Mouse (Mus musculus): ENCODE data around the gene Nif3l1. TPM values are rescaled to one million over a fixed set of nuclear protein-coding genes. Genes with fewer than 3 reads are reported as not detected.

Nif3l1 gene
- polyA plus RNA-seq, 1 experiment from 2014 or later, result 76.2 TPM

Other genes starting within 250 kb of the Nif3l1 start
- gene Aox4, start 234.8 kb upstream of the Nif3l1 start, polyA plus RNA-seq (2016; fragmentation: Nextera tagmentation; extraction: Ambion mirVana), result not detected in 2 replicates
- 0.05 TPM in 1 of 2 replicates, not detected in the other for gene Aox2, start 166.8 kb upstream of the Nif3l1 start, polyA plus RNA-seq (2016; fragmentation: Nextera tagmentation; extraction: Ambion mirVana)
- gene Bzw1, start 52.3 kb upstream of the Nif3l1 start, polyA plus RNA-seq (2016; fragmentation: Nextera tagmentation; extraction: Ambion mirVana), result 460 and 478 TPM in 2 replicates
- 124 and 127 TPM in 2 replicates for gene Clk1, start 21.1 kb upstream of the Nif3l1 start, polyA plus RNA-seq (2016; fragmentation: Nextera tagmentation; extraction: Ambion mirVana)
- 63.0 and 66.1 TPM in 2 replicates for gene Ppil3, start 335 bp downstream of the Nif3l1 start, polyA plus RNA-seq (2016; fragmentation: Nextera tagmentation; extraction: Ambion mirVana)
- 55.4 and 56.6 TPM in 2 replicates for gene Orc2, start 60.0 kb downstream of the Nif3l1 start, polyA plus RNA-seq (2016; fragmentation: Nextera tagmentation; extraction: Ambion mirVana)
- 4.1 and 6.4 TPM in 2 replicates for gene Fam126b, start 141.2 kb downstream of the Nif3l1 start, polyA plus RNA-seq (2016; fragmentation: Nextera tagmentation; extraction: Ambion mirVana)
- 135 and 138 TPM in 2 replicates for gene Ndufb3, start 141.2 kb downstream of the Nif3l1 start, polyA plus RNA-seq (2016; fragmentation: Nextera tagmentation; extraction: Ambion mirVana)

Measured in forebrain, embryonic 10.5 days (tissue).